Mouse (Mus musculus): ENCODE results near the gene C1rl. TPM values are rescaled to one million over a fixed set of nuclear protein-coding genes. Genes with fewer than 3 reads are reported as not detected.
"Not testable (repeated sequence)": the region's sequence is repeated elsewhere in the genome, so short reads cannot be mapped to it uniquely, and the experiment has no call there.

Gene C1rl
- polyA plus RNA-seq, 1 experiment from 2014 or later, result 0.42 TPM

DNA sequence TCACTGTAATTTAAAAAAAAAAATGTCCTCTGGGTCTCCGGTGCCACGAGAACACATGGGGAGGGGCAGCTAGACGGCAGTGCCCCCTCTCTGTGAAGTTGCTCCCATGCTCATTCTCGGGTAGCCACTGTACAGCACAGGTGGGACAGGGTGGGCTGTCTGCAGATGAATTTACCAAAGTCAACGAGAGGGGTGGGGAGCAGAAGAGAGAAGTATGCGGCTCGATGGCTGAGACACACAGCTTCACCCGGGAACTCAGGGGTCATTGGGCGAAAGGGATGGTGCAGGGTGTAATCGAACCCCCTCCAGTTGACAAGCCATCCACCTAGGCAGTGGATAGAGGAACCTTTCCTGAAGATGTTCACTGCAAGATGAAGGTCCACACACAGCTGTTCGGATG lies 16.1 kb upstream of the C1rl start:
- WGBS, result 90% methylated on average over 11 of the region's 11 CpGs
- Histone ChIP-seq H3K36me3 (replicated peaks) (no peaks in the 10 kb centered on the region), H3K4me1 (peaks cover 18% of the 10 kb centered on the region; the same call in 1 of the 2 replicates), H3K27ac (replicated peaks) (no peak overlapping the region), H3K27me3 (replicated peaks; ENCODE audit: low read depth, poor library complexity, severe bottlenecking) (no peaks in the 10 kb centered on the region), H3K9me3 (no peaks in the 10 kb centered on the region), H3K4me3 (no peak overlapping the region)
- DNase-seq (ENCODE audit: low spot score), result no peak

DNA sequence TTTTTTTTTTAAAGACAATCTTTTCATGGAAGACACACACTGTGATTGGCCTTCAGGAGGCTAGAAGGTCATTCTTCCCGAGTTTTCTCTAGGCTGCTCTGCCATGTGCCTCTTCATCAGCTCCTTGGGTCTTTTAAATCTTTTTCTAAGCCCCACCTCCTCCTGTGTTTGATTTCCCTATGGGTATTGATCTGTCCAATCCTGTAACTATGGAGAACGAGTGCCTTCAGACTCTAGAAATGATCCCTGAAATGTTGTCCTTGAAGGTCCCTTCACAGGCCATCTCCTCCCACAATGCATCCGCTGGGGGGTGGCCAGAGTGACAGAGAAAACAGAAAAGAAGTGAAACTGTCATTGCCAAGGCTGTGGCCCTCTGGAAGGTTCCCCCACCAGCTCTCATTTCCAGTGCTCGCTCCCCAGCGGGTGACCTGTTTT lies 15.7 kb upstream of the C1rl start:
- Histone ChIP-seq H3K27me3 (replicated peaks; ENCODE audit: low read depth, poor library complexity, severe bottlenecking) (no peaks in the 10 kb centered on the region), H3K4me3 (no peak overlapping the region), H3K9me3 (no peaks in the 10 kb centered on the region), H3K36me3 (replicated peaks) (no peaks in the 10 kb centered on the region), H3K27ac (replicated peaks) (no peak overlapping the region), H3K4me1 (peaks cover 21% of the 10 kb centered on the region; the same call in 1 of the 2 replicates)
- 74% methylated on average over 5 of the region's 5 CpGs for WGBS
- DNase-seq (ENCODE audit: low spot score), result no peak

DNA sequence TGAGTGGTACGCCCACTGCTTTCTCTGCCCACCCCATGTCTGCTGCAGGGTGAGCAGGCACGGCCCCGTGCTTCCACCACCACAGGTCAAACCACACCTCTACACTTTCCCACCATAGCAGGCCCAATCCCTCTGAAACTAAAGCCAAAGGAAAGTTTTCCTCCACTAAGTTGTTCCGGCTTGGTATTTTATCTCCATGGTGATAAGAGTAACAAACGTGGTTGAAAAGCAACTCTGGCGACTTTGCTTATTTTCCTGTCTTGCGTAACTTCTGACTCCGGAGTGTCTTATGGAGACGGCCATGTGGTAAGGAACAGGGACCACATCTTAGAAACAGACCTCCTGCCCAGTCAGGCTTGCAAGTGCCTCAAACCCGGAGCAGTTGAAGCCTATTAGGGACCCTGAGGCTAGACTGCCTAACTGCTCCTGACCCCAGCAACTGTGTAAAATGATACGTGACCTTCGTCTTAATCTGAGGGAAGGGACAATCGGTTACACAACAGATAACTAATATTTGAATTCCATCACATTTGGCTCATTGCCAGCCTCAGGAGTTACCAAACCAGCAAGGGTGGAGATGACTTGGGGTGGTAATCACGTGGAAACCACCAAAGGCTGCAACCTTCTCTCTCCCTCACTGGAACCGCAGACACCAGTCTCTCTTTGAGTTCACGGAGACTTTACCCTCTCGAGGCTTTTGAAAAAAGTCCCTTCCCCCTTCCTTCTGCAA lies 14.8 kb upstream of the C1rl start:
- H3K27ac ChIP-seq (replicated peaks), result no peak overlapping the region
- no peaks in the 10 kb centered on the region for H3K27me3 ChIP-seq (replicated peaks; ENCODE audit: low read depth, poor library complexity, severe bottlenecking)
- WGBS, result 67% methylated on average over 17 of the region's 17 CpGs
- H3K9me3 ChIP-seq, result no peaks in the 10 kb centered on the region
- H3K4me1 ChIP-seq, result peaks cover 21% of the 10 kb centered on the region; the same call in 1 of the 2 replicates
- H3K4me3 ChIP-seq, result no peak overlapping the region
- no peak for DNase-seq (ENCODE audit: low spot score)
- H3K36me3 ChIP-seq (replicated peaks), result no peaks in the 10 kb centered on the region

DNA sequence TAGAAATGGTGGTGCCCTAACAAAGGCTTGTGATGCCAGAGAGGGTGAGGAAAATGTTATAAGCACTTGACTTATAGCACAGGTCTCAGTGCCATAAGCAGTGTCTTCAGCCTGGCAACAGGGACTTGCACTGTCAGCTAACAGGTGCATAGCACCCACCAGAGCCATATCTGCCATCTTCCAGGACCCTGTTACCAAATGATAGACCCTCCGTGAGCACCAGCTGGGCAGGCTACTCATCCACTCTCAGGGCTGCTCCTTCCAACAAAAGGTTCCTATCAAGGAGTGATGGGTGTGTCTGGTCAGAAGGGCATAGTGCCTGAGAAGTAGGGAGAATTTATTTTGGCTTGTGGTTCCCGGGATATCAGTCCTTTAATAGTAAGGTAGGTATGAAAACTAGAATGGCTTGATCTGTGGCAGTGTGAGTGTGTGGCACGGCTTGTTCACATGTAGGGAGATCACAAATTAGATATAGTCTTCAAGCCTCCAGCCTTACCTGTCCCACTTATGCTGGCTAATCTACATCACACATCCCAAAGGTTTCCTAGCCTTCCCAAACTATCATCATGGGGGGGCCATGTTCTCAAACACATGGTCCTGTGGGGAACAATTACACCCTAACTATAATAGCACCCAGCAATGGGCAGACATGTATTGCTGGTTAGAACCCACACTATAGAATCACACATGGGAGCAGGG lies 13.9 kb upstream of the C1rl start:
- H3K36me3 ChIP-seq (replicated peaks), result no peaks in the 10 kb centered on the region
- H3K9me3 ChIP-seq, result no peaks in the 10 kb centered on the region
- DNase-seq (ENCODE audit: low spot score), result no peak
- H3K4me3 ChIP-seq, result no peak overlapping the region
- H3K27ac ChIP-seq (replicated peaks), result no peak overlapping the region
- peaks cover 21% of the 10 kb centered on the region; the same call in 1 of the 2 replicates for H3K4me1 ChIP-seq
- no peaks in the 10 kb centered on the region for H3K27me3 ChIP-seq (replicated peaks; ENCODE audit: low read depth, poor library complexity, severe bottlenecking)
- 85% methylated on average over 3 of the region's 3 CpGs for WGBS

DNA sequence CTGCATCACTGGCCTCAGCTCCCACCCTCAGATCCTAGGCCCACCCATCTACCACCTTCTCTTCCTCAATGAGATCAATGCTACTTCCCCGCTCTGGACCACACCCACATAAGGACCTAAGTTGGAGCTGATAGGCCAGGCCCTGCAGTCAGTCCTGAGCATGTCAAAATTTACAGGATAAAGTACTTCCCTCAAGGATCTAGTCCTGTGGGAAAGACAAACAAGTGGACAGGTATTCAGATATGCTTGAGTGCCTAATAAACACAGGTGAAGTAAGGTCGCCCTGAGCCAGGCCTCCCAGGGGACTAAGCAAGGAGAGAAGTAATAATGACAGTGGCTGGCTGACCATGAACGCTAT lies 13.4 kb upstream of the C1rl start:
- no peak for DNase-seq (ENCODE audit: low spot score)
- H3K27ac ChIP-seq (replicated peaks), result no peak overlapping the region
- H3K27me3 ChIP-seq (replicated peaks; ENCODE audit: low read depth, poor library complexity, severe bottlenecking), result no peaks in the 10 kb centered on the region
- peaks cover 21% of the 10 kb centered on the region; the same call in 1 of the 2 replicates for H3K4me1 ChIP-seq
- H3K9me3 ChIP-seq, result no peaks in the 10 kb centered on the region
- no peak overlapping the region for H3K4me3 ChIP-seq
- H3K36me3 ChIP-seq (replicated peaks), result no peaks in the 10 kb centered on the region
- 90% methylated on average over 3 of the region's 3 CpGs for WGBS

DNA sequence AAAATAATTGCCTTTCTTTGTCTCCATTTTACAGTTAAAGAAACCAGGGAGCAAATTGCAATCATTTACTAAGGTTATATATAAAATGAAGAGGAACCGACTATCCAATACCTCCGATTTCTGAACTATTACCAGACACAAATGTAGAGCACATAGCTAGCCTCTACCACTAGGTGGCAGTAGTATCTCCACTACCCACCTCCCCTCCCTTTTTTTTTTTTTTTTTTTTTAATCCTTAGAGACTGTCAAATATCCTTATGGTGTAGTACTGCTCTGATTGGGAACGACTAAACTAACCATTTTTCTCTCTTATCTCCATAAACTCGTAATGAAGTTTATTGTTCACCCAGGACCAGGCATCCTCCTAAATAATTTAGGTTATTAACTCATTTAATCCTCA lies 12.6 kb upstream of the C1rl start:
- Histone ChIP-seq H3K27ac (replicated peaks) (no peak overlapping the region), H3K36me3 (replicated peaks) (no peaks in the 10 kb centered on the region), H3K9me3 (no peaks in the 10 kb centered on the region), H3K4me1 (peaks cover 21% of the 10 kb centered on the region; the same call in 1 of the 2 replicates), H3K4me3 (no peak overlapping the region), H3K27me3 (replicated peaks; ENCODE audit: low read depth, poor library complexity, severe bottlenecking) (no peaks in the 10 kb centered on the region)
- DNase-seq (ENCODE audit: low spot score), result no peak
- whole genome bisulfite sequencing, result 55% methylated on average over 4 of the region's 4 CpGs

DNA sequence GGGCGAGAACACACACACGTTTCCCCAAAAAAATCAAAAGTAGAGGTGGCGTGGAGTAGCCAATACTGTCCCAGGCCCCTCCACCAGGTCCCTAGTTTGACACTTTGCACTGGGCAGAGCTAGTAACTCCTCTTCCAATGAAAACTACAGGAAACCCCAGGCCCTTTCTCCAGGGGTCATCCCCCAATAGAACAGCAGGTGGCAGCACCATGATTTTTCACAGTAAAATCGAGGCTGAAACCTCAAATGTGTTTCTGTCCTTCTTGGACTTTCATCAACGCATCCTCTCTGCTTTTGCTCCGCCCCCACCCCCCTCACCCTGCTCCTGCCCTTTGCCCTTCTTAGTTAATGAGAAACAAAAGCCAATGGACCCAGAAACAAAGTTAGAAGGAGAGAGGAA lies 11.3 kb upstream of the C1rl start:
- Histone ChIP-seq H3K9me3 (no peaks in the 10 kb centered on the region), H3K36me3 (replicated peaks) (no peaks in the 10 kb centered on the region), H3K27ac (replicated peaks) (no peak overlapping the region), H3K4me1 (peaks cover 21% of the 10 kb centered on the region; the same call in 1 of the 2 replicates), H3K27me3 (replicated peaks; ENCODE audit: low read depth, poor library complexity, severe bottlenecking) (no peaks in the 10 kb centered on the region), H3K4me3 (no peak overlapping the region)
- peak; percentile 72 for DNase-seq (ENCODE audit: low spot score)
- 21% methylated on average over 6 of the region's 6 CpGs for WGBS

DNA sequence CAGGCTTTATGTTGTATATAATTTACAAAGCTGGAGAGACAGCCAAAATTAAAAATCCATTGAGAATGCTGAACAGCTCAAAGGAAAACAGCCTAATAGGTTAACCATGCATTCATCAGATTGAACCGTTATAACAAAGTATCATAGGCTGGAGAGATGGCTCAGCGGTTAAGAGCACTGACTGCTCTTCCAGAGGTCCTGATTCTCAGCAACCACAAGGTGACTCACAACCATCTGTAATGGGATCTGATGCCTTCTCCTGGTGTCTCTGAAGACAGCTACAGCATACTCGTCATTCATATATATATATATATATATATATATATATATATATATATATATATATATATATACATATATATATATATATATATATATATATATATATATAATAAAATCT lies 9.1 kb upstream of the C1rl start:
- H3K4me3 ChIP-seq; H3K27me3 ChIP-seq (replicated peaks; ENCODE audit: low read depth, poor library complexity, severe bottlenecking); H3K36me3 ChIP-seq (replicated peaks); H3K4me1 ChIP-seq; H3K9me3 ChIP-seq; H3K27ac ChIP-seq (replicated peaks); DNase-seq (ENCODE audit: low spot score): not testable (repeated sequence)
- WGBS, result 81% methylated on average over 3 of the region's 3 CpGs

DNA sequence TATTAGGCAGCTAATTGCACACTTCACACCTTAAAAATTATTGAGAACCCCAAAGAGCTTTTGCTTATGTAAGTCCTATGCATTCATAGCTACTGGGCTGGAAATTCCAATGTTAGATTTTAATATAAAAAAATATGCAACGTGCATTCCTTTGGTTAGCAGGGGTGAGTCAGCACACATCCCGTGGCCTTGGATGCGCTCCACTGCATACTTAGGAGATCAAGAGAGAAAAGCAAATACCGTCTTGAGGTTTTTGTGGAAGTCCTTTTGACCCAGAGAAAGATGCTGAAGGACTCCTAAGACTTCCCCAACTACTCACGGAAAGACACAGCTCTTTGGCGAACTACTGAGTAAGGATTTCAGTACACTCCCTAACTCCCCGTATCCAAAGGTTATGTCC lies 8.1 kb upstream of the C1rl start:
- Histone ChIP-seq H3K4me1 (0 out of 2 replicates have a peak, but pooled peaks cover 9% of the 10 kb centered on the region), H3K27ac (replicated peaks) (no peak overlapping the region), H3K9me3 (no peaks in the 10 kb centered on the region), H3K27me3 (replicated peaks; ENCODE audit: low read depth, poor library complexity, severe bottlenecking) (no peaks in the 10 kb centered on the region), H3K4me3 (peak overlapping the region; percentile 43; the same call in 1 of the 2 replicates), H3K36me3 (replicated peaks) (no peaks in the 10 kb centered on the region)
- no peak for DNase-seq (ENCODE audit: low spot score)
- WGBS, result 89% methylated on average over 7 of the region's 7 CpGs

DNA sequence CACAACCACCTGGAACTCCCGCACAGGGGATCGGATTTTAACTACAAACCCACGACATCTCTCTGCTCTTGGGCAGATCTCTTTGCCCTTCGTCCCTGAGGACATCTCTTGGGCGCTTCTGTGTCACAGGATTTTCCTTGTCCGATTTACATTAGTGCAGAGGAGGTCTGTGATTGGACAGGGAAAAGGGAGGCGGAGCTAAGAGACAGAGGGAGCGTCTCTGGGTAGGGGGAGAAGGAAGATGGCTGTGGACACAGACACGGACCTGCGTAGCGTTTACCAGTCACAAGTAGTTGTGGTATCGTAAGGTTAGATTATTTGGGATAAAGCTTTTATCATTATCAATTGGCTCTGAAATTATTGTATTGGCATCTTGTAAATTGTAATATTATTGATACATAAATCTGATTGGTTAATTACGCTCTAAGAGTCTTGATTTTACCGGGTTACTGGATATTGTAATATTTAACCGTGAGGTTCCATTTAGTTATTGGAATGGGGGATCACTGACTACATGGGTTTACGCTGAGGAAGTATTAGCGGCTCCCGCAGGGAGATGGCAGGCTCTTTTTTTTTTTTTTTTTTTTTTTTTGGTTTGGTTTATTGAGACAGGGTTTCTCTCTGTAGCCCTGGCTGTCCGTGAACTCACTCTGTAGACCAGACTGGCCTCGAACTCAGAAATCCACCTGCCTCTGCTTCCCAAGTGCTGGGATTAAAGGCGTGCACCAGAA lies 7.3 kb upstream of the C1rl start:
- H3K4me1 ChIP-seq, result 0 out of 2 replicates have a peak, but pooled peaks cover 9% of the 10 kb centered on the region
- 35% methylated on average over 21 of the region's 21 CpGs for WGBS
- DNase-seq (ENCODE audit: low spot score), result peak; percentile 53
- H3K4me3 ChIP-seq, result peak overlapping the region; percentile 43
- H3K27ac ChIP-seq (replicated peaks), result no peak overlapping the region
- no peaks in the 10 kb centered on the region for H3K27me3 ChIP-seq (replicated peaks; ENCODE audit: low read depth, poor library complexity, severe bottlenecking)
- no peaks in the 10 kb centered on the region for H3K9me3 ChIP-seq
- H3K36me3 ChIP-seq (replicated peaks), result no peaks in the 10 kb centered on the region

DNA sequence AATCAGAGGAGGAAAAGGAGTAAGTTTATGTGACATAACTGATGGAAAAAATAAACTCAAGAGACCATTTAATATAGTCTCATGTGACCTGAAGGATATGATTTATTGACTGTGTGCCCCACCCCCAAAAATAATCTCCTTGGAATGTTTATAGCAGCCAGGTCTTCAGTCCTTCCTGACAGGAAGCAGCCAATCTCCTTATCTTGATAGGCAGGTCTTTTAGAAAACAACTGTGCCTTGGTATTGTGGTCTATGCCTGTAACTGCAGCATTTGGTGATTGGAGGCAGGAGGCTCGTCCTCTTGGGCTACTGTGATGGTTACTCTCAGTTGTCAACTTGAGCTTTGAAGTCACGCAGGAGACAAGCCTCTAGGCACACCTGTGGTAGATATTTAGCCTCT lies 5.4 kb upstream of the C1rl start:
- Histone ChIP-seq H3K36me3 (replicated peaks) (no peaks in the 10 kb centered on the region), H3K4me1 (peaks cover under 1% of the 10 kb centered on the region; the same call in 1 of the 2 replicates), H3K9me3 (no peaks in the 10 kb centered on the region), H3K4me3 (no peak overlapping the region), H3K27ac (replicated peaks) (no peak overlapping the region), H3K27me3 (replicated peaks; ENCODE audit: low read depth, poor library complexity, severe bottlenecking) (no peaks in the 10 kb centered on the region)
- WGBS, result 51% methylated on average over 2 of the region's 2 CpGs
- no peak for DNase-seq (ENCODE audit: low spot score)

DNA sequence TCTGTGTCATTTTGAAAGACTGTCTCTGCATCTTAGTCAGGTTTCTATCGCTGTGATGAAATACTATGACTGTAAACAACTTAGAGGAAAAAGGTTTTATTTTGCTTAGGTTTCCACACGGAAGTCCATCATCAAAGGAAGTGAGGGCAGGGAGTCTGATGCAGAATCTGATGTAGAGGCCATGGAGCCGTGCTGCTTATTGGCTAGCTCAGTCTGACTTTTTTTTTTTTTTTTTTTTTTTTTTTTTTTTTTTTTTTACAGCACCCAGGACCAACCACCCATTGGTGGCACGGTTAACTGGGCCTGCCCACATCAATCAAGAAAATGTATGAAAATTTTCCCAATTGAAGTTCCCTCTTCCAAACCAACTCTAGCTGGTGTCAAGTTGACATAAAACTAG lies 4.0 kb upstream of the C1rl start:
- Histone ChIP-seq H3K27me3 (replicated peaks; ENCODE audit: low read depth, poor library complexity, severe bottlenecking) (no peaks in the 10 kb centered on the region), H3K36me3 (replicated peaks) (no peaks in the 10 kb centered on the region), H3K27ac (replicated peaks) (no peak overlapping the region), H3K4me1 (peaks cover 14% of the 10 kb centered on the region), H3K9me3 (no peaks in the 10 kb centered on the region), H3K4me3 (no peak overlapping the region)
- no peak for DNase-seq (ENCODE audit: low spot score)
- WGBS, result 87% methylated on average over 4 of the region's 4 CpGs

Data from embryonic facial prominence, embryonic 10.5 days (tissue).